Mouse (Mus musculus) lung, postnatal 14 days (tissue): ENCODE data around the gene Gdf3.
A peak's percentile ranks its signal among the peaks of the same experiment; 100 is the strongest.

Source experiments
- DNase-seq: peaks from one replicate; pipeline ENCODE4 v3.0.0; 2021

The Gdf3 gene

GRCm38 (mm10) chr6:122561005-122561404 lies 48.9 kb downstream of the Gdf3 start:
- DNase-seq, result no peak

- peak; percentile 80 for DNase-seq
Observed at GRCm38 (mm10) chr6:122560427-122560826, 49.5 kb downstream of the Gdf3 start.

- peak; percentile 81 for DNase-seq
Observed at GRCm38 (mm10) chr6:122556959-122557561, 52.8 kb downstream of the Gdf3 start.
